Mouse (Mus musculus) cortical plate, adult 2 months (tissue): ENCODE results near the gene Srrd.

Experiments used
- CTCF ChIP-seq: fragments of 200-500 bp; IDR thresholded peaks from 2 replicates; pipeline ENCODE4 v1.5.1; 2011; ENCODE audit warnings: mild to moderate bottlenecking, control low read depth, low read length; ENCODE audit not compliant: insufficient read depth; ENCODE audit errors: extremely low read depth
- POLR2A ChIP-seq: fragments of 200-500 bp; IDR thresholded peaks from 2 replicates; pipeline ENCODE4 v1.6.1; 2011; ENCODE audit warnings: mild to moderate bottlenecking, low read length, control low read depth; ENCODE audit not compliant: insufficient read depth; ENCODE audit errors: extremely low read depth

GRCm38 (mm10) chr5:112298226-112298988 is 44.4 kb downstream of the Srrd start:
- TF ChIP-seq CTCF (no peak), POLR2A (no peak)
